Mouse (Mus musculus) thymus, adult 2 months (tissue): ENCODE measurements around the gene Epo. TPM values are rescaled to one million over a fixed set of nuclear protein-coding genes. Genes with fewer than 3 reads are reported as not detected.

Experiments used
- DNase-seq: peaks from one replicate; pipeline ENCODE4 v3.0.0; 2021
- H3K27ac ChIP-seq: fragments of 200-500 bp; 2 replicates; pipeline ENCODE4 v1.5.1; 2012; ENCODE audit warnings: low read length, control low read depth; ENCODE audit not compliant: control insufficient read depth, insufficient read depth
- H3K27me3 ChIP-seq: fragments of 200-500 bp; 2 replicates; pipeline ENCODE4 v1.6.1; 2012; ENCODE audit warnings: mild to moderate bottlenecking, low read length, moderate library complexity, mixed read lengths; ENCODE audit not compliant: control insufficient read depth, insufficient read depth
- H3K36me3 ChIP-seq: fragments of 200-500 bp; 2 replicates; pipeline ENCODE4 v1.6.1; 2012; ENCODE audit warnings: mild to moderate bottlenecking, low read length, moderate library complexity; ENCODE audit not compliant: control insufficient read depth, insufficient read depth
- H3K4me1 ChIP-seq: fragments of 200-500 bp; replicated peaks from 2 replicates; pipeline ENCODE4 v1.6.1; 2012; ENCODE audit warnings: low read length; ENCODE audit not compliant: control insufficient read depth, insufficient read depth
- H3K4me3 ChIP-seq: fragments of 200-500 bp; 2 replicates; pipeline ENCODE4 v1.5.1; 2012; ENCODE audit warnings: mild to moderate bottlenecking, low read length, control low read depth, moderate library complexity; ENCODE audit not compliant: control insufficient read depth, insufficient read depth
- CTCF ChIP-seq: fragments of 200-500 bp; IDR thresholded peaks from 2 replicates; pipeline ENCODE4 v1.5.1; 2012; ENCODE audit warnings: mild to moderate bottlenecking, control low read depth, low read length, moderate library complexity, borderline replicate concordance; ENCODE audit not compliant: control insufficient read depth, poor library complexity, insufficient read depth; ENCODE audit errors: extremely low read depth
- POLR2A ChIP-seq: fragments of 200-500 bp; IDR thresholded peaks from 2 replicates; pipeline ENCODE4 v1.6.1; 2012; ENCODE audit warnings: mild to moderate bottlenecking, low read length, control low read depth, moderate library complexity; ENCODE audit not compliant: control insufficient read depth, poor library complexity, insufficient read depth; ENCODE audit errors: extremely low read depth
- WGBS: fragments of 180-500 bp; shearing (Covaris S2); methylation state at CpG from one replicate; pipeline ENCODE4 v1.1.7; 2018; 5-methylcytosine and 5-hydroxymethylcytosine counted together
- polyA plus RNA-seq: library from polyadenylated mRNA; depleted of rRNA; stranded (reverse); fragments of >200 nt; gene quantifications from 2 replicates; pipeline ENCODE4 v1.2.3, GENCODE M21; 2012; rRNA removed

Gene Epo
- polyA plus RNA-seq, 1 experiment, result not detected

DNA sequence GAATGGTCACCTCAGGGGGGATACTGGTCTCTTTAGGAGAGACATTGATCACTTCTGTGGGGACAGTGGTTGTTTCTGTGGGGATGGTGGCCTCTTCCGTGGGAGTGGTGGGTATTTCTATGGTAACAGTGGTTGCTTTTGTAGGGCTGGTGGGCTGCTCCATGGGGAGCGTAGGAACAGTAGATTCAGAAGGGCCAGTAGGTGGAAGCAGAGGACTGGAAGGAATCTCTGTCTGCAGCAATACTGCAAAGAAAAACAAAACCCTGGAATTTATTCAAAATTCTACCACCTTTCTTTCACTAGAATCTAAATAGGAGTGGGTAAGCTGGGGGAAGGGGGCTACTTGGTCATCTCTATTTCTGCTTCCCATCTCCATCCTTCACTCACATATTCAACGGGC lies 68.0 kb downstream of the Epo start:
- 68% methylated on average over 3 of the region's 3 CpGs for WGBS
- no peaks in the 10 kb centered on the region for H3K36me3 ChIP-seq
- no peaks in the 10 kb centered on the region for H3K4me1 ChIP-seq
- H3K27me3 ChIP-seq, result no peaks in the 10 kb centered on the region
- H3K4me3 ChIP-seq, result no peak overlapping the region
- no peak for DNase-seq
- H3K27ac ChIP-seq, result no peak overlapping the region
- TF ChIP-seq POLR2A (no peak), CTCF (no peak)

DNA sequence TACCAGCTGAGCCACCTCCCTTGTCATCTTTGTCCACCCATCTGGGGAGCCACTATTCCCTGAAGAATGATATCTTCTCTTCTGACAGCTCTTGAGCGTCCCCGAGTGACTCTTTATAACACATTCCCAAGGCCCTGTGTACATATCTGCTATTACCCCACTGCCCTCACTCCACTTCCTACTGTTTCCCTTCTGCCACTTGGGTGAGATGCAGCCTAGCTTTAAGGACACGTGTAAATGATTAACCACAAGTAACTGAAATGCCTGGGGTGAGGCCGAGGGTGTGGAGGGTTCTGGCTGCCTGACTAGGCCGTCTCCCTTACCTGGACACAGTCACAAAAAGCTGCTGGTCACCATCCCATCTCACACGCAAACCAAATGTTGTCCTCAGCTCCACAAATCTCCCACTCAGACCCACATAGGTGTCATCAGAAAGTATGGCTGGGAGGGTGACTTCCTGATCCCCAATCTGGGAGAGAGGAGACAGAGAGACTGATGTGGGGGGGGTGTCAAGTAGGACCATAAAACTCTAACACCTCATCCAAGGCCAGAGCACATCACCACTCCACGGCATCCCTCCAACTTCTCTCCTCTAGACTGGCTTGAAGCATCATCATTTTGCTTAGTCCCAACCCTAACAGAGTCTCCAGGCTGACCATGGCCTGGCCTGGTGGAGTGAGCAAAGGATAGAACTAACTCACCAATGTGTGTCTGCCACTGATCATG lies 77.0 kb downstream of the Epo start:
- H3K27ac ChIP-seq, result no peak overlapping the region
- no peak overlapping the region for H3K4me3 ChIP-seq
- TF ChIP-seq CTCF, result no peak
- no peak for TF ChIP-seq POLR2A
- H3K4me1 ChIP-seq, result no peaks in the 10 kb centered on the region
- no peaks in the 10 kb centered on the region for H3K27me3 ChIP-seq
- 50% methylated on average over 7 of the region's 7 CpGs for WGBS
- no peak for DNase-seq
- H3K36me3 ChIP-seq, result no peaks in the 10 kb centered on the region

DNA sequence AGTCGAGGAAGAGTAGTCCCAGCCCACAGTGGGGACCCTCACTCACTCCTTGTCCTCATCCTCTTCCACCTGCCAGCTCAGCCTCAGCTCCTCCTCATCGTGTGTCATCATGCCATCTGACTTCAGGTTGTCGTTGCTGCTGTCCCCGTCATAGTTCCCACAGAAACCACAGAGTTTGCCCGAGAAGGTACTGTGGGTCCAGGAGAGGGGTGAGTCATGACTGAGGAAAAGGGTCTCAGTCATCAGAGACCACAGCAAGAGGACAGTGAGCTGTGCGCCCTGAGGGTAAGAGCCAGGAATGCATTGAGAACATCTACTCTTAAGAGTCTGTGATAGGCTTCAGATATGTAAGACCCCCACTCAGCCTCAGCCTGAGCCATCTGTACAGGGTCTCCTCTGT lies 77.8 kb downstream of the Epo start:
- 16% methylated on average over 6 of the region's 6 CpGs for WGBS
- Histone ChIP-seq H3K36me3 (no peaks in the 10 kb centered on the region), H3K27me3 (no peaks in the 10 kb centered on the region), H3K4me1 (no peaks in the 10 kb centered on the region), H3K4me3 (no peak overlapping the region), H3K27ac (no peak overlapping the region)
- TF ChIP-seq POLR2A (no peak), CTCF (no peak)
- no peak for DNase-seq

DNA sequence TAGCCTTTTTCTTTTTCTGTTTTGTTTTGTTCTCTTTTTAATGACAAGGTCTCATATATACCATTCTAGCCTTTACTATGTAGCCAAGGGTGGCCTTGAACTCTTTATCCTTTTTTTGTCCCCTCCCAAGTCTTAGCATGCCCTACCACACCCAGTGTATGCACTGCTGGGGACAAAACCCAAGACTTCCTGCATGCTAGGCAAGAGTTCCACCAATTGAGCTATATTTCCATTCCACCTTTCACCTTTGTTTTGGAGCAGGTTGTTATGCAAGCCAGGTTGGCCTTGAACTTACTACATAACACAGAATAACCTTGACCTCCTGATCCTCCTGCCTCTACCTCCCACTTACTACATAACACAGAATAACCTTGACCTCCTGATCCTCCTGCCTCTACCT lies 87.5 kb downstream of the Epo start:
- DNase-seq, result no peak
- Histone ChIP-seq H3K27ac (no peak overlapping the region), H3K27me3 (no peaks in the 10 kb centered on the region), H3K36me3 (no peaks in the 10 kb centered on the region), H3K4me1 (no peaks in the 10 kb centered on the region), H3K4me3 (no peak overlapping the region)
- no peak for TF ChIP-seq POLR2A
- TF ChIP-seq CTCF, result no peak

DNA sequence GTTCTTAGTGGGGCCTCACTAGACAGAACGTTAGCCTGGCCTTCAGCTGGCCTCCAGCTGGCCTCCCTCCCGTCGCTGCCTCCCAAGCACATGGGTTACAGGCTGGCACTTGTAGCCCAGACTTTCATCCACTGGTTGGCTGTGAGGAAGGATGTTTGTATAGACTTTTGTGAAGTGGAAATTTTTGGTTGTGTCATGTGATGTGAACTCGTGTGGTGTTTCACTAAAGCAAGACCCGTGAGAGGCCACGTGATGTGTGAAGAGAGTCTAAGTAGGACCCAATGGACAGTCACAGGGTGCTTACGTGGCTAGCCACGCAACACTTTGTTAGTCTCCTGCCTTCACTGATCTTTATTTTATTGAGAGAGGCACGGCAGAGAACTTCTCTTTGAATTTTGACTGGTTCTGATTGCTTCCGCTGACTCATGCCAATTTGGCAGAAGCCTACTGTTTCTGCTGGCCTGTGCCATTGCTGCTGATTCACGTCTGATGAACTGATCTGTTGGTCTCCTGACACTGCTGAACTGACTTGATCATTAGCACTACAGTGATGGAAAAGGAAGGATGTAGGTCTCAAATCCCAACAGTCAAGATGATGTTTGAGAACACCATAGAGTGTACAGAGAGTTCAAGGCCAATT lies 92.7 kb downstream of the Epo start:
- no peak for DNase-seq
- no peaks in the 10 kb centered on the region for H3K4me1 ChIP-seq
- H3K27me3 ChIP-seq, result no peaks in the 10 kb centered on the region
- WGBS, result 79% methylated on average over 11 of the region's 11 CpGs
- TF ChIP-seq CTCF, result no peak
- TF ChIP-seq POLR2A, result no peak
- H3K27ac ChIP-seq, result no peak overlapping the region
- H3K36me3 ChIP-seq, result no peaks in the 10 kb centered on the region
- no peak overlapping the region for H3K4me3 ChIP-seq

DNA sequence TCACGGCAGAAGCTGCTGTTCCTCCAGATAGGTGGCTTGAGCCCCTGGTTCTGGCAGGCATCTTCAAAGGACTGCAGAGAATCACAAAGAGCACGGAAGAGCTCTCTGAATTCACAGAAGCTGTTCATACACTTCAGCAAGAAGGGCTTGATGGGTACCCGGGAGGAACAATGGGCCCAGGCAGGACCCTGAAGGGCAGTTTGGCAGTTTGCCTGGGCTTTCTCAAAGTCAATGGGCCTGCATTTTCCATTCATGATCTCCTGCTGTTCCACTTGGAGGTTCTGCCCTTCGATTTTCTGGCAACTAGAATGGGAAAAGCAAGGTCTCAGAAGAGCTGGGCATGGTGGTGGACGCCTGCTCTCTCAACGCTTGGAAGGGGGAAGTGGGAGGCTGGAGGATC lies 99.2 kb downstream of the Epo start:
- TF ChIP-seq POLR2A (no peak), CTCF (no peak)
- Histone ChIP-seq H3K27me3 (no peaks in the 10 kb centered on the region), H3K36me3 (no peaks in the 10 kb centered on the region), H3K27ac (no peak overlapping the region), H3K4me1 (no peaks in the 10 kb centered on the region), H3K4me3 (no peak overlapping the region)
- WGBS, result 64% methylated on average over 6 of the region's 6 CpGs
- DNase-seq, result no peak

Other genes with a start within 250 kb of the Epo start
- gene Ache, start 245.7 kb downstream of the Epo start, polyA plus RNA-seq, result 90.2 and 97.1 TPM in 2 replicates
- gene Ufsp1, start 238.6 kb downstream of the Epo start, polyA plus RNA-seq, result 41.1 and 44.1 TPM in 2 replicates
- 432 and 434 TPM in 2 replicates for gene Srrt, start 225.6 kb downstream of the Epo start, polyA plus RNA-seq
- gene Trip6, start 218.8 kb downstream of the Epo start, polyA plus RNA-seq, result 25.0 and 28.0 TPM in 2 replicates
- 37.4 and 39.2 TPM in 2 replicates for gene Slc12a9, start 199.6 kb downstream of the Epo start, polyA plus RNA-seq
- 9.2 and 10.4 TPM in 2 replicates for gene Ephb4, start 183.1 kb downstream of the Epo start, polyA plus RNA-seq
- gene Zan, start 56.2 kb downstream of the Epo start, polyA plus RNA-seq, result 0.24 and 0.36 TPM in 2 replicates
- gene Pop7, start 30.7 kb downstream of the Epo start, polyA plus RNA-seq, result 65.5 and 68.7 TPM in 2 replicates
- 83.9 and 84.3 TPM in 2 replicates for gene Gigyf1, start 14.7 kb downstream of the Epo start, polyA plus RNA-seq
- gene Gnb2, start 268 bp upstream of the Epo start, polyA plus RNA-seq, result 1,444 and 1,492 TPM in 2 replicates
- gene Actl6b, start 20.3 kb upstream of the Epo start, polyA plus RNA-seq, result 0.20 TPM in 1 of 2 replicates, not detected in the other
- gene Tfr2, start 36.6 kb upstream of the Epo start, polyA plus RNA-seq, result 0.49 and 2.4 TPM in 2 replicates
- 252 and 273 TPM in 2 replicates for gene Mospd3, start 67.8 kb upstream of the Epo start, polyA plus RNA-seq
- gene Pcolce, start 80.5 kb upstream of the Epo start, polyA plus RNA-seq, result 21.9 and 29.7 TPM in 2 replicates
- gene Fbxo24, start 95.8 kb upstream of the Epo start, polyA plus RNA-seq, result 0.27 and 0.31 TPM in 2 replicates
- 576 and 587 TPM in 2 replicates for gene Lrch4, start 95.9 kb upstream of the Epo start, polyA plus RNA-seq
- 149 and 153 TPM in 2 replicates for gene Gm20605, start 95.9 kb upstream of the Epo start, polyA plus RNA-seq
- 576 and 646 TPM in 2 replicates for gene Sap25, start 108.1 kb upstream of the Epo start, polyA plus RNA-seq
- 2.2 and 2.5 TPM in 2 replicates for gene Irs3, start 112.5 kb upstream of the Epo start, polyA plus RNA-seq
- gene Agfg2, start 151.5 kb upstream of the Epo start, polyA plus RNA-seq, result 205 and 213 TPM in 2 replicates
- gene Nyap1, start 208.4 kb upstream of the Epo start, polyA plus RNA-seq, result 97.2 and 110 TPM in 2 replicates
- 670 and 672 TPM in 2 replicates for gene Tsc22d4, start 212.5 kb upstream of the Epo start, polyA plus RNA-seq
- gene Ppp1r35, start 245.6 kb upstream of the Epo start, polyA plus RNA-seq, result 101 and 120 TPM in 2 replicates